Mouse (Mus musculus) c-Kit-positive CD71-positive TER-119-positive erythroid progenitor cells, embryonic 14.5 days (primary cell): ENCODE measurements around the gene Atat1.
A peak's percentile ranks its signal among the peaks of the same experiment; 100 is the strongest.

Experiments used
- DNase-seq: peaks from one replicate; pipeline ENCODE4 v3.0.0-alpha.2; 2013; ENCODE audit warnings: low spot score

Gene Atat1

GRCm38 (mm10) chr17:35873774-35874519 lies 35.9 kb downstream of the Atat1 start:
- DNase-seq = peak; percentile 81

- no peak for DNase-seq
Observed at GRCm38 (mm10) chr17:35870884-35871696, 38.8 kb downstream of the Atat1 start.

GRCm38 (mm10) chr17:35870151-35870883 lies 39.6 kb downstream of the Atat1 start:
- DNase-seq = no peak

- DNase-seq = no peak
Observed at GRCm38 (mm10) chr17:35869346-35870067, 40.4 kb downstream of the Atat1 start.

- no peak for DNase-seq
Observed at GRCm38 (mm10) chr17:35868961-35869345, 40.9 kb downstream of the Atat1 start.

GRCm38 (mm10) chr17:35868165-35868820 lies 41.6 kb downstream of the Atat1 start:
- DNase-seq = no peak

GRCm38 (mm10) chr17:35866911-35867890 lies 42.7 kb downstream of the Atat1 start:
- DNase-seq = no peak

GRCm38 (mm10) chr17:35866281-35866831 lies 43.5 kb downstream of the Atat1 start:
- no peak for DNase-seq

GRCm38 (mm10) chr17:35865481-35866280 lies 44.2 kb downstream of the Atat1 start, which contains the start of gene Ppp1r18:
Gene Ppp1r18, plus strand, starts transcription at chr17:35865593.
- no peak for DNase-seq

GRCm38 (mm10) chr17:35864832-35865353 lies 45.0 kb downstream of the Atat1 start:
- no peak for DNase-seq

GRCm38 (mm10) chr17:35861198-35861857 lies 48.5 kb downstream of the Atat1 start, which contains the start of gene Nrm:
Gene Nrm, plus strand, starts transcription at chr17:35861318.
- DNase-seq = peak; percentile 84

GRCm38 (mm10) chr17:35860831-35861197 lies 49.1 kb downstream of the Atat1 start:
- no peak for DNase-seq

DNA sequence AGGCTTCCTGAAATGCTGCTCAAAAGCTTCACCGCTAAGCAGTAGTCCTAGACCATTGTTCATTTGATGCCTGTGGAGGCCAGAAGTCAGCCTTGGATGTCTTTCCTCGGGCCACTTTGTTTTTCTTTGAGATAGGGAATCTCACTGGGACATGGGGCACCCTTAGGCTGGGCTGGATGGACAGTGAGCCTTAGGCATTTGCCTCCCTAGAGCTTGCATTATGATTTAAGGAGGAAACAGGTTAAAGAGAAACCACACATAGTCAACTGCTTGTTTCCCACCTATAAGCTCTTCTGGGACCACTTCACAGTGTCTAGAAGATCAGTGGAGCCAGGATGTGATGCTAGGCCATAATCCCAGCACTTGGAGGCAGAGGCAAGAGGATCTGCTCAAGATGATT lies 50.0 kb downstream of the Atat1 start:
- no peak for DNase-seq

DNA sequence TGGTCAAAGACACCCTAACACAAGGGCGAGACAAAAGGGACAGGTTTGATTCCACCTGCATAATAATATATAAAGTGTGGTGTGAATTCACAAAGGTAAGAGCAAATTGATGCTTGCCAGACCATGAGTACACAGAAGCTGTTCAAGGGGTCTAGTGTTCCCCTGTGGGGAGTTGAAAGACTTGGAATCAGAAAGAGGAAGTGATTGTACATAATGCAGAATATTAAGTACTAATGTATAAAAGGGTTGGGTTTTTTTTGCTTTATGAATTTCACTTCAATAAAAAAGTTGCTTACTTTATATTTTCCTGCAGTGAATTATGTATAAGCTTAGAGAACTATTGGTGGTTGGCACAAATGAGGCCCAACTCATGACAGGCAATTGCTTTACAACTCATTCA lies 50.5 kb downstream of the Atat1 start:
- no peak for DNase-seq

DNA sequence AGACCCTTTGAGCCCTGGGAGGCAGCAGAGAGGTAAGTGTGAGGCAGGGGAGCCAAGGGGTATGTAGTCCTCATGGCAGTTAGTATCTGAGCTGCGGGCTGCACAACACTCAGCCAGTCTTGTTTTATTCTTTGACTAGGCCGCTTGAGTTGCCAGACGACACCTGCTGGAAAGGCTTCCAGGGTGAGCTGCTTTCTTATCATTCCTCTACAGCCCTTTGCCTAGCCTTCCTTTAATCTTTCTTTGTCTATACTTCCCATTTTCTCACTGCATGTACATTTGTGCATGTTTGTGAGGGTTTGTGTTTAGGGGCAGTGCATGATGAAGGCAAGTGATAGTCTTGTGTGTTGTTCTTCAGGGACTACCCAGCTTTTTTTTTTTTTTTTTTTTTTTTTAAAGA lies 58.9 kb downstream of the Atat1 start:
- DNase-seq = peak; percentile 50

- DNase-seq = no peak
Observed at GRCm38 (mm10) chr17:35848112-35848511, 61.8 kb downstream of the Atat1 start.
